Mouse (Mus musculus) heart, adult 2 months (tissue): ENCODE measurements around the gene Dlg4. TPM values are rescaled to one million over a fixed set of nuclear protein-coding genes. Genes with fewer than 3 reads are reported as not detected.

ENCODE experiments used
- DNase-seq, 2 experiments: peaks; one replicate each; pipeline ENCODE4 v3.0.0; 2021
- H3K27ac ChIP-seq: fragments of 200-600 bp; 2 replicates; pipeline ENCODE4 v1.8.1; 2022
- H3K27me3 ChIP-seq: fragments of 200-500 bp; 2 replicates; pipeline ENCODE4 v1.6.1; 2012; ENCODE audit warnings: mild to moderate bottlenecking, low read length, inconsistent platforms, mixed read lengths; ENCODE audit not compliant: control insufficient read depth, insufficient read depth
- H3K36me3 ChIP-seq: fragments of 200-500 bp; 2 replicates; pipeline ENCODE4 v1.6.1; 2012; ENCODE audit warnings: low read length, inconsistent platforms; ENCODE audit not compliant: control insufficient read depth, insufficient read depth
- H3K4me1 ChIP-seq: fragments of 200-500 bp; 2 replicates; pipeline ENCODE4 v1.6.1; 2011; ENCODE audit warnings: low read length; ENCODE audit not compliant: control insufficient read depth, insufficient read depth
- H3K4me3 ChIP-seq: fragments of 200-600 bp; 2 replicates; pipeline ENCODE4 v1.8.1; 2022
- H3K79me2 ChIP-seq: fragments of 200-500 bp; replicated peaks from 2 replicates; pipeline ENCODE4 v1.6.1; 2012; ENCODE audit warnings: mild to moderate bottlenecking, inconsistent platforms, low read length, moderate library complexity, mixed read lengths; ENCODE audit not compliant: control insufficient read depth, insufficient read depth
- H3K9ac ChIP-seq: fragments of 200-500 bp; 2 replicates; pipeline ENCODE4 v1.6.1; 2012; ENCODE audit warnings: low read depth, mild to moderate bottlenecking, control low read depth, inconsistent platforms, low read length, mixed read lengths
- CTCF ChIP-seq: fragments of 200-600 bp; IDR thresholded peaks from 2 replicates; pipeline ENCODE4 v1.8.1; 2022; ENCODE audit warnings: antibody characterized with exemption, mild to moderate bottlenecking, moderate library complexity
- EP300 ChIP-seq: fragments of 200-500 bp; IDR thresholded peaks from 2 replicates; pipeline ENCODE4 v1.6.1; 2011; ENCODE audit warnings: low read depth, low read length, control low read depth; ENCODE audit not compliant: insufficient read depth
- POLR2A ChIP-seq: fragments of 200-500 bp; IDR thresholded peaks from 2 replicates; pipeline ENCODE4 v1.6.1; 2011; ENCODE audit warnings: mild to moderate bottlenecking, low read depth, low read length, control low read depth; ENCODE audit not compliant: insufficient read depth
- WGBS: fragments of 180-500 bp; shearing (Covaris S2); methylation state at CpG from one replicate; pipeline ENCODE4 v1.1.7; 2018; 5-methylcytosine and 5-hydroxymethylcytosine counted together
- intact Hi-C: fragments of 180-260 bp; cut with DNase I; formaldehyde crosslinking; loops from one replicate; pipeline ENCODE4 v1.15.1; 2025
- polyA plus RNA-seq: library from polyadenylated mRNA; depleted of rRNA; stranded (reverse); fragments of >200 nt; gene quantifications from 2 replicates; pipeline ENCODE4 v1.2.3, GENCODE M21; 2012
- total RNA-seq, 2 experiments: library from RNA; stranded (reverse); gene quantifications; 2 replicates each; pipeline ENCODE4 v1.2.3; 2021

Dlg4 gene
- total and polyA plus RNA-seq, 3 experiments = 5.2 to 6.9 (median 5.7) TPM

DNA sequence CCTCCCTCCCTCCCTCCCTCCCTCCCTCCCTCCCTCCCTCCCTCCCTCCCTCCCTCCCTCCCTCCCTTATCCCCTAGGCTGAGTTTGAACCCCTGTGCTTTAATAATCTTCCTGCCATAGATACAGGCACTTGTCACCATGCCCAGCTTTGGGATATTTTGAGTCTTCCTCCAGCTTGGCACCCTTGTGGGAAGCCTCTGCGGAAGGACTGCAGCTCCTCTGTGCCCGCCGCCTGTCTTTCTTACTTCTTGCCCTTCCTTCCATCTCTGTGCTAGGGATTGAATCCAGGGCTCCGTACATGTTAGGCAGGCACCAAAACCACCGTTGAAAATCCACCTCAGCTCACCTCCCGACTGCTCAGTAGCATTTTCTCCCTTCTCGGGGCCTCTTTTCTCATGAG lies 23.4 kb downstream of the Dlg4 start:
- Histone ChIP-seq H3K9ac (no peak overlapping the region), H3K27me3 (no peaks in the 10 kb centered on the region), H3K4me3 (no peak overlapping the region), H3K4me1 (no peaks in the 10 kb centered on the region), H3K27ac (no peak overlapping the region), H3K79me2 (no peaks in the 10 kb centered on the region), H3K36me3 (no peaks in the 10 kb centered on the region)
- TF ChIP-seq CTCF = no peak
- TF ChIP-seq POLR2A = no peak
- no peak for TF ChIP-seq EP300
- intact Hi-C loops = no loop called here
- 80% methylated on average over 7 of the region's 7 CpGs for WGBS
- DNase-seq = no peak

DNA sequence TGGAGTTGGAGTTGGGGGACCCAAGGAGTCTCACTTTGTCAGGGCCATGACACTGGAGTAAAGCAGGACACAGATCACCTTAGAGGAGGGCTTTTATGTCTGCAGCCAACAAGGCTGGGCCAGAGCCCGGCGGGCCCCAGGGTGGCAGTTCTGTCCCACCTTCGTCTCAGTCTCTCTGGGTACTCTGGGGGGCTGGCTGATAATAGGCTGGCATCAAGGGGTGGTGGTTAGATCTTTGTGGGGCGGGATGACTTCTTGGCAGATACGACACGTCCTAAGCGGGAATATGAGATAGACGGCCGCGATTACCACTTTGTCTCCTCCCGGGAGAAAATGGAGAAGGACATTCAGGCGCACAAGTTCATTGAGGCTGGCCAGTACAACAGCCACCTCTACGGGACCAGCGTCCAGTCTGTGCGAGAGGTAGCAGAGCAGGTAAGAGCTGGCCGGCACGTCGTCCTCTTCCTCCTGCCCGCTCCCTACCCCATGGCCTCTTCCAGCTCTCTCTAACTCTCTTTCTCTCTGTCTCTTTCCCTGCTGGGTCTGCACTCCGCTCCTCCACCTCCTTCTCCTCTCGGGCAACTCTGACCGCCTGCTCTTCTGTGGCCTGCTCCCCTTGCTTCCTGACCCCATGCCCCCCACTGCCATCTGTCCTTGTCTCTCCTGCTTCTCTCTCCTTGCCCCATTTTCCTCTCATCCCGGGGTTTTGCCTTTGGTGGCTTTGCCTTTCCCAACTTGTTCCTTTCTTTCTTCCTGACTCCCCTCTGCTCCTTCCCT lies 25.8 kb downstream of the Dlg4 start:
- Histone ChIP-seq H3K4me1 (no peaks in the 10 kb centered on the region), H3K27me3 (no peaks in the 10 kb centered on the region), H3K4me3 (no peak overlapping the region), H3K9ac (no peak overlapping the region), H3K27ac (no peak overlapping the region), H3K36me3 (no peaks in the 10 kb centered on the region), H3K79me2 (no peaks in the 10 kb centered on the region)
- intact Hi-C loops = no loop called here
- 87% methylated on average over 23 of the region's 23 CpGs for WGBS
- no peak for DNase-seq
- TF ChIP-seq EP300 (no peak), CTCF (no peak), POLR2A (no peak)

DNA sequence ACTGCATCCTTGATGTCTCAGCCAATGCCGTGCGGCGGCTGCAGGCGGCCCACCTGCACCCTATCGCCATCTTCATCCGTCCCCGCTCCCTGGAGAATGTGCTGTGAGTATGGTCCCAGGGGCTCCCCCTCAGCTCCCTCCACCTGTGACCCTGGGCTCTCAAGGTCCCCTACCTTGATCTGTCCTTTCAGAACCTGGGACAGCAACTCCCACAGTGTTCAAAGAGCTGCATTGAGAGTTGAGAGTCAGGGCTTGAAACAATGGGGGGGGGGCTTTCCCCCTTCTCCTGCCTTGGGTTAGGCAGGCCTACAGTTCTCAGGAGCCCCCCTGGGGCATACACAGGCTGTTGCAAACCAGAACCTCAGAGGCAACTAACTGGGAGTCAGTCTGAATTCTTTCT lies 26.9 kb downstream of the Dlg4 start:
- TF ChIP-seq POLR2A = no peak
- intact Hi-C loops = no loop called here
- no peak overlapping the region for H3K27ac ChIP-seq
- H3K9ac ChIP-seq = no peak overlapping the region
- H3K36me3 ChIP-seq = no peaks in the 10 kb centered on the region
- no peaks in the 10 kb centered on the region for H3K27me3 ChIP-seq
- H3K4me3 ChIP-seq = no peak overlapping the region
- 86% methylated on average over 7 of the region's 7 CpGs for WGBS
- DNase-seq = no peak
- H3K79me2 ChIP-seq = no peaks in the 10 kb centered on the region
- H3K4me1 ChIP-seq = no peaks in the 10 kb centered on the region

DNA sequence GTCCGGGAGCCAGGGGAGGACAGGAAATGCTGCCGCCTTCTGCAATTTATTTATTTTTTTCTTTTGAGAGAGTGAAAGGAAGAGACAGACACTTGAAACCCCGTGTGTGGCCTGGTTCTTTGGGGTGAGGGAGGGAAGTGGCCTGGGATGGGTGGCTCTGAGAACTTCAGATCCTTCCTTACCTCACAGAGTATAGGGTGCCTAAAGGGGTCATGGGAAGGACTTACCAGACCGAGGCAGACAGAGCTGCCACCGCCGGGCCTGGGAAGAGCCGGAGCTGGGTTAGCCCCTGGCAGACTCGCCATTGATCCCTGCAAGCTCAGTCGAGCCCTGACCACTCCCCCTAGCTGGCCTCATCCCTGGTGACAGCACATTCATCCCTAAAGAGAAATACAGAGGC lies 28.7 kb downstream of the Dlg4 start:
- Histone ChIP-seq H3K9ac (no peak overlapping the region), H3K27ac (no peak overlapping the region), H3K27me3 (no peaks in the 10 kb centered on the region), H3K79me2 (no peaks in the 10 kb centered on the region), H3K4me3 (no peak overlapping the region), H3K4me1 (no peaks in the 10 kb centered on the region), H3K36me3 (no peaks in the 10 kb centered on the region)
- TF ChIP-seq POLR2A (no peak), CTCF (no peak), EP300 (no peak)
- 48% methylated on average over 9 of the region's 9 CpGs for WGBS
- DNase-seq = no peak
- intact Hi-C loops = no loop called here

DNA sequence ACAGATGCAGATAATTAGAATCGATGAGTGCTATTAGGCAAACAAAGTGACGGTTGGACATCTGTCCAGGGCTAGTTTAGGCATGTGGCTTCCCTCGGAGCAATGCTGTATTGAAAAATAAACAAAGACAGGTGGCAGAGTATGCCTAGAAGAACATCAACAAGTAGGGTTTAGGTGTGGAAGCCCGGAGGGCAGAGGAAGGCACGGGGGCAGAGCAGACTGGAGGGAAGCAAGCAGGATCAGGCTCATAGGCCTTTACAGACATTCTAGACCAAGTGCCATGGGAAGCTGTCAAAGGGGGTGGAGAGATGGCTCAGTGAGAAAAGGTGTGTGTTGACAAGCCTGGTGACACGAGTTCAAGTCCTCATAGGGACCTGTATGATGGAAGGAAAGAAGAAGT lies 32.6 kb downstream of the Dlg4 start:
- intact Hi-C loops = no loop called here
- WGBS = 72% methylated on average over 6 of the region's 6 CpGs

DNA sequence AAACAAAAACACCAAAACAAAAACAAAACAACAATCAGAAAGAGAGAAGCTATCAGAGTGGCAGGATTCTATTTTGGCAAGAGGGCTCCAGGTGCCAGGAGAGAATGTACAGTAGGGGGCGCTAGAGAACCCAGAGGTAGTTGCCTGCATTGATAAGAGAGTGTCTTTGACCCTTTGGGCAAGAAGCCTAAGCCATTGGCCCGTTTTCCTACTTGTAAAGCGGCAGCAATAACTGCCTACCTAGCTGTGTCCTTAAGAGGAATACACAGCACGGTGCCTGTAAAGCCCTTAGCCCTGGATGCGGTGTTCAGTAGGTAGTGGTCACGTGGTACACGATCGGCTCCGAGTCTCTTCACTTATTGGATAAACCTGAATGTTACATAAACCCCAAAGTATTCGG lies 33.1 kb downstream of the Dlg4 start:
- Histone ChIP-seq H3K9ac (no peak overlapping the region), H3K4me1 (no peaks in the 10 kb centered on the region), H3K27ac (no peak overlapping the region), H3K79me2 (no peaks in the 10 kb centered on the region), H3K36me3 (no peaks in the 10 kb centered on the region), H3K4me3 (no peak overlapping the region), H3K27me3 (no peaks in the 10 kb centered on the region)
- no peak for DNase-seq
- intact Hi-C loops = loop anchor here (10.0 kb wide), 1 partner anchor 265 kb away; no protein-coding TSS in a partner anchor
- TF ChIP-seq CTCF (peak; percentile 52), POLR2A (no peak), EP300 (no peak)
- 47% methylated on average over 10 of the region's 10 CpGs for WGBS

More for the DNA sequence above, 32.6 kb downstream of the Dlg4 start:
- H3K9ac ChIP-seq = no peak overlapping the region
- TF ChIP-seq CTCF (no peak), POLR2A (no peak), EP300 (no peak)
- no peak overlapping the region for H3K27ac ChIP-seq
- no peaks in the 10 kb centered on the region for H3K79me2 ChIP-seq
- no peaks in the 10 kb centered on the region for H3K27me3 ChIP-seq
- no peak for DNase-seq
- no peak overlapping the region for H3K4me3 ChIP-seq
- no peaks in the 10 kb centered on the region for H3K4me1 ChIP-seq
- H3K36me3 ChIP-seq = no peaks in the 10 kb centered on the region
